Mouse (Mus musculus) kidney, postnatal 10 days (tissue): ENCODE results near the gene Gprc5b.

Source experiments
- DNase-seq: peaks from one replicate; pipeline ENCODE4 v3.0.0; 2021; ENCODE audit warnings: mixed read lengths

Gene Gprc5b

DNA sequence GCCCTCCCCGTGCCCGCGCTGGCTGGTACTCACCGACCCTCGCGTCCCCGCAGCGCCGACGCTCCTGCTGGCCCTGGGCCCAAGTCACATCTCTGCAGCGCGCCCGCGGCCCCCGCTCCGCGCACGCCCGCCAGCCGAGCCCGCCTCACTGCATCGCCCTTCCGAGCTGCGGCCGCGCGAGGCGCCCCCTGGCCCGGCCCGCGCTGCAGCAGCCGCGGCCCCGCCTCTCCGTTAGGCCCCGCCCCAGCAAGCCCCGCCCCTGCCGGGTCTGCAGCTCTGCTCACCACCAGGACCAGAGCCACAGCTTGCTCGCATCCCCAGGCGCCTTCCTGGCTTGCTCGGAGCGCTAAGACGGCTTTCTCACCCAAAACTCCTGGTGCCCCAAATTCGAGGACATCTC, at the start of gene Gprc5b:
Gene Gprc5b (minus strand): TSS at position 205 of the 400 bp plus-strand sequence.
- DNase-seq = peak; percentile 96

DNA sequence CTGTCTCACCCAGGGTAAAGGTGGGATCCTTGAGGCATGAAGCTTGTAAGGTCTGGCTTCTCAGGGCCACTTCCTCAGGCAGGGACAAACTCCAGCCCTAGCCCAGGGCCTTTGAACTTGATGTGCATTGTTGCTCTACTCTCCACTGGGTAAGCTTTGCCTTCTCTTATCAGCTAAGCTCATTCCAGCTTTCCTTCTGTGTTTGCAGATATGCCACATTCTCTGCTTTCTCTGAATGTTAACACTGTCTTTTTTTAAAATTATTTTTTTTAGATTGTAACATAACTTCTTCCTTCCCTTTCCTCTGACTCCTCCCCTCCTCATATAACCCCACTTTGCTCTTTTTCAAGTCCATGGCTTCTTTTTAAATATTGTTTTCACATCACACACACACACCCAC, 46.5 kb upstream of the Gprc5b start:
- DNase-seq = no peak

DNA sequence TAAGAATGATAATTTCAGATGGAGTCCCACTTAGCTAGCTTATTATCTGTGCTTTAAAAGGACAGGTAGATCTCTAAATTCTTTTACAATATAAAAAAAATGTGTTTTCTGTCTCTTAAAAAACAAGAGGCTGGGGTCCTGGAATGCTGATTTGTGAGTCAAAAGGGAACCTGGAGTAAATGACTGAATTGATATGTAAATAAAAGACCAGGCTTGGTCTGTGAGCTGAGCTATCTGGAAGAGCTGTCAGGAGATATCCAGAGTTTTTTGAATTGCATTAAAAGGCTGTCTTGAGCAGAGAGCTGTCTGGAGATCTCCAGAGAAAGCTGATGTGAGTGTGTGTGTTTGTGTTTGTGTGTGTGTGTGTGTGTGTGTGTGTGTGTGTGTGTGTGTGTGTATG, 42.6 kb upstream of the Gprc5b start:
- DNase-seq = no peak

DNA sequence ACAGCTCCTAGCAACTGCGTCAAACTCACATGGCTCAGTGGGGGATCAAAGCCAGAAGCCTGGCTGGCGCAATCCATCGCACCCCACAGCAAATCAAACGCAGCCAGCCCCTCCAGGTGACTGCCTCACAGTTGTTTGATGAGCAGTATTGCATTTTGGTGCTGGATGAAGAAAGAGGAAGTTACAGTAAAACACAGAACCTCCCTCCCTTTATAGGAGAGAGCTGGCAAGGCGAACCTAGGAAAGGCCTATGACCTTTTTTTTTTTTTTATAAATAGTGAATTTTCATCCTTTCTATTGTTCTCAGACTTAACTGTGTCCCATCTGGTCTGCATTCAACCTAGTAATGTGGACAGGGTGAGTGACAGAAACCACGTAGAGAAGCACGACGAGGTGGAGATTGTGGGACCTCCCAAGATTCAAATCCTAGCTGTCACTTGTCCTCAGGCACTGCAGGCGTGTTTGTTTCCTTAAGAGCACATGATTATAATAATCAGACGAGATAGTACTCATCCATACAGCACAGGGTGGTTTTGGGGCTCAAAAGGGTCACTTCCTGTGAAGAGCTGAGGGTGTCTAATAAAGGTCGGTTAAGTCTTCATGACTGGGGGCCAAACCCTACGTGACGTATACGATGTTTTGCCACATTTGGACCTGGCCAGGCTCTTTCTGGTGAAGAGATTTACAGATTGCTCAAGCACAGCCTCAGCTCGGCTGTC, 39.4 kb upstream of the Gprc5b start:
- no peak for DNase-seq

DNA sequence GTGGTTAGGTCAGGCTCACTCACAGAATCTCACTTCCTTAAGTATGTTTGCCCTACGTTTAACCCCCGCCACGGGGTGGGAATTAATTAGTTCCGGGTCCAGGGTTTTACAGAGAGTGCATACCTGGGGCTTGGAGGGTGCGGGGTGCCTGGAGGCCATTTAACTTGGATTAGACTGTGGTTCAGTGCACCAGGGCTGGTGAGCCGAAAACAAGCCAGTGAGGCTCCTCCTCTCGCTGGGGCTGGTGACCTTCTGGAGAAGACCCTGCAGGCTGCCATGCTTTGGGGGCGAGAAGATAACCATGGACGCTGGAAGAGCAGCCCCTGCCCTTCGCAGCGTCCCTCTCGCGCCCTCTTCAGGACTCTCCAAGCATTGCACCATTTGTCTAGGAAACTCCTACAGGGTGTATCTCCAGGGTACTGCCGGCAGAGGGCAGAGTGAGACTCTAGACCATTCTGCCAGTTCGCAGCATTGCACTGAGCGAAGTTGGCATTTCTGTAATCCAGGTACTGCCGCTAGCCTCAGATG, 28.4 kb upstream of the Gprc5b start:
- peak; percentile 77 for DNase-seq

DNA sequence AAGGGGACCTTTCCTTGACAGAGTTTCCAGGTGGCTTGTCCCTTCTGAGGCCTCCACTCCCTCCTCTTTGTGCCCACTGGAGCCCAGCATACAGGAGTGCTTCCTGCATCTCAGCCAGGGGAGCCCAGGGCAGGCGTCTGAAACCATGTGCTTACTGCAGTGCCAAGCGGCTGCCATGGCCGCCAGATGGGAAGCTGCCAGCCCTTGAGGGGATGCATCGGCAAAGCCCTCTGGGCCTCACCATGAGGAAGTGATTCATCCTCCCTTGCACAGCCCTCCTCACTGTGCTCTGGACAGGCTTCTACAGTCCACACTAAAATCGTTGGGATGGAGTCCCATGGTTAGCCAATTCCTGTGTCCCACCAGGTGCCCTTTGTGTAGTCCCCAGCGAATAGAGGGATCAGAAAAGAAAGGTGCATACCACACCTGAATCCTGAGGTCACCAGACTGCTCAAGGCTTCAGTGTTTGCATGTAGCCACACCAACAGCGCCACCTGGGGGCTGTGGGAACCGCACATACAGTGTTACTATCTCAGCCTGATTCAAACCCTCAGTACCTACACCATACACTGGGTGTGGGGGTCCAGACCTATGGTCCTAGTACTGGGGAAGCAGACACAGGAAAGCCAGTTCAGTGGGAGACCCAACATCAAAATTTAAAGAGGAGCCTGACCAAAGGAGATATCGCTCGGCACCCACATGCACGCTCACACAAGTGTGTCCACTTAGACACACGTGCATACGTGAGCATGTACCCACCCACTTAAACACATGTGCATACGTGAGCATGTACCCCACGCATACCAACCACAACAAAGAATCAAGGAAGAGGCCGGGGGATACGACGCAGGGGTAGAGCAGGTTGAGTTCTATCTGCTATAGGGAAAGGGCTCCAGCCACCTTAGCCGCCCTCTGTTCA, 27.5 kb upstream of the Gprc5b start:
- DNase-seq = peak; percentile 68

DNA sequence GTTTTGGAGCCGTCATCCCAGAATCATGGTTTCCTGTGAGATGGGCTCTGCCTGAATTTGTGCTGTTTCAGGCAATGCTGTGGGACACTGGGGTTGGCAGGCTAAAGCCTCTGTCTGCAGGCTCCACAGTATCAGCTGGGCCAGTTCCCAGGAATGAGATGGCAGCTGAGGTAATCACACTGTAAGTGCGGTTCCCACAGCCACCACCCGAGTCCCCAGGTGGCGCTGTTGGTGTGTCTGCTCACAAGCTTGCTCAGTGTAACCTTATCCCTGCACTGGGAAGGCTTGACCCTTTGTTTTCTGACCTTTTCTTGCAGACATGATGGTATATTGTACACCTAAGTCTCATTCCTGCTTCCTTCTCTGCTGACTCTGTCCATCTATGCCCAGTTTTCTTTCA, 24.5 kb upstream of the Gprc5b start:
- peak; percentile 69 for DNase-seq

DNA sequence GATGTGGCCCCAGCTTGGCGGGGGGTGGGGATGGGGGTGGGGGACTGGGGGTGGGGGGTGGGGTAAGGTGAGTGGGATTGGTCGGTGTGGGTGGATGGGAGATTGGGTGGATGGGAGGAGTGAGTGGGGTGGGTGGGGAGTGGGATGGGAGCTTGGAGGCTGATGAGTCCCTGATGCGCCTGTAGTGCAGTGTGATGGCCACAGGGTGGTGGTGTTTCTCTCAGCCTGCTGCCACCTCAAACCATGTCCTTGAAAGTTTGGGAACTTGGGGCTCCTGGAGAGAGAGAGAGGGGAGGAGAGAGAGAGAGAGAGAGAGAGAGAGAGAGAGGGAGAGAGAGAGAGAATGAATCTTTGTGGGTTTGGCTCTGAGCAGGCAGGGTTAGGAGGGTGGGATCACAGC, 20.7 kb upstream of the Gprc5b start:
- DNase-seq = peak; percentile 51

DNA sequence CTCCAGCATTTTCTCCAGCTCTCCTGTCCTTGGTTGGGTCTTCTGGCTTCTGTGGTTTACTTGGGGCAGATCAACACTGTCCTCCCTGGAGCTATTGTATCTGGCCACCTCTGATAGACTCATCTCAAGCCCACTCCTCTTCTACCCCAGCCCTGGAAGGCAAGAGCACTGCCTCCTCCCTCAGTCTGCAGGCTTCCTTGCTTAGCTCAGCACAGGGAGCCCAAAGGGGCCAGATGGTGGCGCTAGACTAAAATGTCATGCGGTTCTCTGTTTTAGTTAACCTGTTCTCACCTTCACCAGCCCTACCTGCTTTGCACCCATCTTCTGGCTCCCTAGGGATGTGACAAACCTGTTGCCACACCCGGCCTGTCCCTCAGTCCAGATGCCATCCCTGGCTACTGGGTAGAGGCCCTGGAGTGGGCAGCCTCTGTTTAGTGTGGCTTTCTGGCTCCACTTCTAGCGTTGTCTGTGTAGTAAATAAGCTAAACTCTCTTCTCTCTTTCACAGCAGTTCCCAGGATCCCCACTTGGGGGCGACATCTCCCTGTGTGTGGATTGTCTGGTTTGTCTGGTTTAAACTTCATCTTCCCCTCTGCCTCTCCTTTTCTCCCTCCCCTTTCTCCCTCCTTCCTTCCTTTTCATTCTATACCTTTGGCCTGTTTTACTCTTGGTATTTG, 16.0 kb upstream of the Gprc5b start:
- peak; percentile 79 for DNase-seq

DNA sequence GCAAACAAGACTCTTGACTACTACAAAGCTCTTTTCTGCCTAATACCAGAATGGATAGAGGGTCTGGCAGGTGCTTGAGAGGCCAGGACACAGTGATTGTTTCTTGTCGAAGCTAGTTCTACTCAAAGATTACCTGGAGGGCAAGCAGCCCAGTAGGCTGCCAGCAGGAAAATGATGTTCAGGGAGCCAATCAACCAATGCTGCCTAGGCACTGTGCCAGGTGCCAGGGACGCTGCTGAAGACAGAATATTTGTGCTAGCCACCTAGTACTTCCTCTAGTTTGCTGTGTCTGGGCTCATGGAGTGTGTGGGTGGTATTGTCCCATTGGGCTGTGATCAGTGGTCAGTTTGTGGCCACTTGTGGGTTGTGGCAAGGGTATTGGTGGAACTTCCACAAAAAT, 7.5 kb upstream of the Gprc5b start:
- DNase-seq = peak; percentile 26

DNA sequence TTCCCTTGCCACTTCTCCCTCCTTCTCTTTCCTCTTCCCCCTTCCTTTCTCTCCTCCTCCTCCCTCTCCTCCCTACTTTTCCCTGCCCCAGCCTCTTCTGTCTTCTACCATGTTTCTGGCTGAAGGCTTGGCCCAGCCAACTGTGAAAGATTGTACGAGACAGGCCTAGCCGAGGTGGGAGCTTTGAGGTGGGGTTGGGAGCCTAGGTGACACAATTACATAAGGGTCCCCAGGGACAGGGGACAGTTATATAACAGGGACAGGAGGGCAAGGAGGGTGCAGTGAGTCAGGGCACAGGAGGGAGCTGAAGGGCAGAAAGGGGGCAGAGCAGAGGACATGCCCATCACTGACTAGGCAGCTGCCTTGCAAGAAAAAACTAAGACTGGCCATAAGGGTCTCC, 7.0 kb upstream of the Gprc5b start:
- DNase-seq = no peak

DNA sequence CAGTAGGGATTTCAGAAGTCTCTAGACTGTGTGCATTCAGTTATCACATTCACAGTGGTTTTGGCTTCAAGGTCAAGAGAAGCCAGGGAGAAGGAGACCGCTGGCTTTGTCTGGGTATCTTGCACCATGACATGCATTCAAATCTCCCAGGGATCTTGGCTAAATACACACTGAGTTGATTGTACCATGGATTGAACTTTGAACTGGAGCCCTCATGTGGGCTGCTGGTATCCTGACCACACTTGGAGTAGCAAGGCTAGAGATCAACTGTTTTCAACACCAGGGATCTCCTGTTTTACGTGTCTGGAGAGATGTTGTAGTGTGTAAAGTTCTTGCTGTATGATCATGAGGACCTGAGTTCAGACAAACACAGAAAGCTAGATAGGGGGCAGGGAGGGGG, 4.8 kb upstream of the Gprc5b start:
- DNase-seq = no peak

DNA sequence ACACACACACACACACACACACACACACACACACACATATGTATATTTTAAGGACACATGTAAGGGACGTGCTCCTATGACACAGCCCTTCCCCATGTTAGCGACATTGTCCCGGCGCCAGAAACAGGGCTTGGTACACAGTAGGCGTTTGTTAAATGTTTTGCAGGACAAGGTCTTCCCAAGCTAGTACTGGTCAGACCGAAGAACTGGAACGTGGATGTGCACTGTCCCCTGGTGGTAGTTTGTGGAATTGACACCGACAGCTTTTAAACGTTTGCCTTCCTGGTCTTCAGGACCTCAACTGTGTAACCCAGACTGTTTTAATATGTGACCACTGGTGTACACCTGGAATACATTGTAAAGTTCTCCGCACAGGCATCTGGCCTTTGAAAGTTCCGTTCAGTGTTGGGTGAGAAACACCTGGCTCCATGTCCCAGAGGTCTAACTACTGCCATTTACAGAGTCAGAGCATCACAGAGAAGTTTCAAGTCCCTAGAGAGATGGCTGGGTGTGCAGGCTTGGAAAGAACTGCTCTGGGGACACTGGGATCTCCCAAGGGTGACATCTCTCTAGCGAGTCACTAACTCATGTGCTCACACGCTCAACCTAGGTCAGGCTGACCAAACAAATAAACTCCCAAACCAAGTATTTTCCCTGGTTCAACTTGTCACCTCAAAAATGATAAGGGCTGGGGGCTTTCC, 1.3 kb upstream of the Gprc5b start:
- peak; percentile 88 for DNase-seq

DNA sequence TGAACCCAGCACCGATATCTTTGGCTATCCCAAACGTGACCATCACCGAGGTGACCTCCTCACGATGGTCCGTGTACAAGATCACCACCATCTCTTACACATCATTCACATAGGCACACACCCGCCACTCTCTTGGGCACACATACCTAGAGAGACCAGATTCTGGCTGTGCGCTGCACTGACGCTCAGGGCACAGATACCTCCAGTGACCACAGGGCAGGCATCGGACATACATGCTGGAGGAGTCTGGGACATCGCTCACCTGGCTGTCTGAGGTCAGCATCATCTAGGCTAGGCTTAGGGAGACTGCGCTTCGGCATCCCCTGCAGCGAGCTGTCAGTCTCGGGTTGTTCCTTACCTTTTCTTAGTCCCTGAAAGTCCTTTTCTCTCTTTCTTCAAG, 660 bp upstream of the Gprc5b start:
- DNase-seq = peak; percentile 13

DNA sequence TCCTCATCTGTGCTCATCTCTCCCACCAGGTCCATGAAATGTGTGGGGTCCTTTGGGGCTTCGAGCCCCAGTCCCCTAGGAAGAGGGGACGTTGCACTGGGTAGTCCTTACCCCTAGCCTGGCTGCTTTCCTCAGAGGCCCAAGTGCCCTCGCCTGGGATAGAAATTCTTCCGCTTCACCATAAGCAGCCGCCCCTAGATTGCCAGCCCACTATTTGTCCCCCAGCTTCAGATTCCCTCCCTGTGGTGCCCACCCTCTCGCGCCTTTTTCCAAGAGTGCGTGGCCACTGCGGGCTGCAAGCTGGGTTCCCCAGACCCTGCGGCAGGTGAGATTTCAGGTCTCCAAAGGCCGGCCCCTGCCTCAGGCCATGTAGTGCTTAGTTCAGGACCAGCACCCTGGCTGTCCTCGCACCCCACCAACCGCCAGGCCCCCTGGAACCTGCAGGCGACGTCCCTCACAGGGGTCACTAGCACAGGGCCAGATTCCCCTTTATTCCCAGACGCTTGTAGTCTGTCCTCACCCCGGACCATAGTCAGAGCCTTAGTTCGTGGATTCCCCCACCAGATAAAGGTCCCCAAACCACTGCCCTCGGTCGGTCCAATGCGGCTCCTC, 674 bp downstream of the Gprc5b start:
- peak; percentile 34 for DNase-seq

DNA sequence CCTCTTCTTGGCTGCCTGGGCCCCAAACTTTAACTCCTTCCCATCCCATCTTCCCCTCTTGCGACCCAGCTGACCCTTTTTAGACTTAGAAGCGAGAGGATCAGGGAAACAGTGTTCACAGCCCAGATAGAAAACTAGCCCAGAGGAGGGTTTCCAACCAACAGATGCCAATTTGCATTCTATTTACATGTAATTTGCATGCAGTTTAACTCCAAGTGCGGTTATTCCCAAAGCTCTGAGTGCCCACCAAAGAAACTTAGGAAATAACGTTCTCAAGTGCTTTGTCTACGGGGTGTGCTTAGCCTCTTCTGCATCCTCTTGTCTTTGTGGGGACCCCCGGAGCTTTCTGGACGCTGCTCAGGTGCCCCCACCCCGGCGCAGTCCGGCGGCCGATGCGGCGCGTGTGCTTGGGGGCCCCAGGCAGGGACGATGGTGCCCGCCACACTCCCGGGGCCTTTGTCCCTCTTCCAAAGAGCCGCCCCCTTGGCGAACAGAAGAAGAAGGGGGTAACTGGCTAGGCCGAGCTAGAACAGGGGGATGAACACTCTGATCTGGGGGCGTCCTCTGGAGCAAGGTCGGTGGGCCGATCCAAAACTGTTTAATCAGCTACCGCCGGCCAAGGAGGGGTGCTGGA, 1.3 kb downstream of the Gprc5b start:
- peak; percentile 15 for DNase-seq

DNA sequence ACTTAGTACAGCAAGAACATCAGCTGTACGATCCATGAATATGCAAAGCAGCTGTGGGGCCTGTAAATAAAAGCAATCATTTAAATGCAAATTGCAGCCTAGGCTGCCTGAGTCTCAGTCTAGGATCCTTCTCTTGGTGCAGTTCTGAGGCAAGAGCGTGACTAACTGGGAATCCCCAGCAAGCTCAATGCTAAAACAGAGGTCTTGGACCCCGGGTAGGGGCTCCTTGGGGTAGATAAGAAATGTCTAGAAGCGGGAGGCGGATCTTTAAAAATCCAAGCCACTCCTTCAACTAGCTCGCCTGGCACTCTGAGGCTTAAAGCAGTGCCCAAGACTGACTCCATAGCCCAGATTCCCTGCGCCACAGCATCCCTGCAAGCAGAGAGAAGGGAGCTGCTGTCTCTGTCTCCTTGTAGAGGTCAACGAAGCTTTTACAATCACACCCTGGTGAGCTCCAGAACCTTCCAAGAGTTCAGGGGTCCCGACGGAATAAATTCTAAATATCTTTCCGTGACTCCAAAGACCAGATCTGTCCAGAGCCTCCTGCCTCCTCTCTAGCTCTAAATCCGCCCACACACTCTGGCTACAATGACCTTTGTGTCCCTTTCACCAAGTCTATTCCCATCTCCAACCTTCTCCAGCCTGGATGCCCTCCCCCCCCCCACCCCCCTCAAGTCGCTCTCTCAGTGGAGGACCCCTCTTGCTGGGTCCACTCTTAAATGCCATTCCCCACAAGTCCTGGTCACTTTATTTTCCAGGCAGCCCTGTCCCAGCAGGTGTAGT, 2.2 kb downstream of the Gprc5b start:
- DNase-seq = no peak

DNA sequence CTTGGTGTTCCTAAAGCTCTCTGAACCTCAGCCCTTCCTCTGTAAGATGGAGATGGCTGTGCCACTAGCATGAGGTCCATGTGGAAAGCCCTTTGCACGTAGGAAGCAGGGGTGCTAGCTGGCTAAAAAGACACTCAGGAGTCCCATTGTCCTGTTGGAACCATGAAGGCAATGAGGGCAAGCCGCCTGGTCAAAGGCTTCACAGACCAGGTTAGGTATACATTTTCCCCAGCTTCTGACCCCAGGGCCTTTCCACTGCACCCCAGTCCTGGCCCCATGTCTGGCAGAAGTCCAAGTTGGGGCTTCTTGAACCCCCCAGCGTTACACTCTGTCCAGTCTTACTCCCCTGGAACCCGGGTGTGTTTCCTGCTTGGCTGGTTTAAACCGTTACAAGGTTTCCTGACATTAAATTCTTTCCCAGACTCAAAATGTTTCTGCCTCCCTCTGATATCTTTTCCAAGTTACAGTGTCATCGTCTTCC, 2.9 kb downstream of the Gprc5b start:
- no peak for DNase-seq

DNA sequence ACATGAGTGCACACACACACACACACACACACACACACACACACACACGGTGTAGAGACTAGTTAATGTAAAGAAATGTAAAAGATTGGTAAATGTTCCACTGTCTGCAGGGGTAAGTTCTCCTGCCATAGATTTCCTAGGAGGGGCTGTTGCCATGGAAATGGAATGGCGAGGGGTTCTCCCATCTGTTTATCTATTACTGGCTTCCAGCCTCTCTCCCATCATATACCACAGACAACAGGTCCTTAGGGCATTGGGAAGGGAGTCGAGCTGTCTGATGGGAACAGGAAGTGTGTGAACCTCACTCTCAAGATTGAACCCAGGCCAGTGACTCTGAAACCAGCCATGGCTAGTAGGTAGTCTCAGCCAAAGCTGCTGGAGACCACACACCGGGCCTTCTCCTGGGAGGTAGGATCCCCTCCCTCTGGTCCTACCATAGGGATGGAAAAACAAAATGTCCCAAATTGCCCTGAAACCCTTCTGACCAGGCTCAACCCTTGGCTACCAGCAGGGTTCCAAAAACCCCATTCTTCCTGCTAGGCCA, 3.6 kb downstream of the Gprc5b start:
- no peak for DNase-seq

DNA sequence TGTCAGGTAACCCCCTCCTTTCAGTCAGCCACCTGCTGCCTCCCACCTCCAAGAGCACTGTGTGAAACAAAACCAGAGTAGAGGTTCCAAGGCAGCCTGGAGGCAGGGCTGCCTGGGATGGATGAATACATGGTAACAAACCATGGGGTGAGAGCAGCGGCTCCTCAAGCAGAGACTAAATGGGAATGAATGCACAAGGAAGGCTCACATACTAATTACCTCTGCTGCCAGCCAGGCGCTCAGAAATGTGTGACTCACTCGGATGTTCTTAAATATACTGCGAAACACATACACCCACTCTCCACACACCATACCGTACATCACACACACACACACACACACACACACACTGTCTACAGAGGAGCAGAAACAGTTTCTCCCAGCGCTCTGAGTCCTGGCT, 4.7 kb downstream of the Gprc5b start:
- no peak for DNase-seq
